Mouse (Mus musculus): Measurements from ENCODE around the gene Ensa.
A peak's percentile ranks its signal among the peaks of the same experiment; 100 is the strongest.

DNA sequence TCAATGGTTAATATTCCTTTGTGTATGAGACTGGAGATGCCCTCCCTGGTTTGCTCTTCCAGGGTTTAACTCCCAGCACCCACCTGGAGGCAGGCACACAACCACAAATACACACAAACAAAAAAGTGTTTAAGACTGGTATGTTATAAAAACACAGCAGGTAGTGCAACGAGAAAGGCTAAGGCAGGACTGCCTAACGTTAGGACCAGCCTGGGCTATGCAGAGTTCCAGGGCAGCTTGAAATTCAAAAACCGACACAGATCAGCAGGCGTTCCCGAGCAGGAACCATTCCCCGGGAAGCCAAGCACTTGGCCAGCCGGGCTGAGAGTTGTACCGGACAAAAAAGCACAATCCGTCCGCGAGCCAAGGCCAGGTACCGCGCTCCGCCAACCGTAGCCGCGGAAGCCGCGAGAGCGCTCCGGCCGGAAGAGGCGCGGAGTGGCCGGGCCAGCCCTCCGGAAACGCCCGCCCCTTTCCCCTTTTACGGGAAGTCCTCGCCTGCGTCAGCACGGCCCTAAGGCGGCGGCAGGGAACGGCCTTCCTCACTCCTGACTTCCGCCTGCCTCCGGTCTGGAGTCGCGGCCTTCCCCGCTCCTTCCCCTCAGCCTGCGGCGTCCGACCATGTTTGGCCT is 33.6 kb downstream of the Ensa start, which contains the start of gene Mcl1:
- no peak for TF ChIP-seq CTCF (IDR thresholded peaks at IDR 0.05)
- TF ChIP-seq EP300 (IDR thresholded peaks at IDR 0.05; ENCODE audit: insufficient read depth, low read depth, low read length) = peak; percentile 97

Measured in heart, adult 2 months (tissue).